Mouse (Mus musculus) cerebellum, adult 9-10 months (tissue): Measurements from ENCODE around the gene Gnai3.

Experiments used
- DNase-seq: peaks from one replicate; pipeline ENCODE4 v3.0.0; 2022

Gnai3 gene

DNA sequence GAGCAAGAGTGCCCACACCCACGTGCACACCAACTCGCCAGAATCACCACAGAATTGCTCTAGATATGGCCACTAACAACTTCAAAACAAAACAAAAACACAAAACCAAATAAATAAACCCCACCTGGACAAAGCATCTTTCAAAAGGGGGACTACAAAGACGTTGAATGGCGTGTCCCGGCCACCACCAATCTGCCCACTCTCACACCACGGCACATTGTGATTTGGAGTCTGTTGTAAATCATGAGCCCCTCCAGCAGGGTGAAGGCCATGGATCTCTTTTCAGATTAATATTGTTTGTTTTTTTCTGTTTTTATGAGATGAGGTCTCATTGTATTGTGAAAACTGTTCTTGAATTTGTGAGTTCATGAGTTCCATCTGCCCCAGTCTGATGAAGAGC lies 43.9 kb downstream of the Gnai3 start:
- DNase-seq: no peak

DNA sequence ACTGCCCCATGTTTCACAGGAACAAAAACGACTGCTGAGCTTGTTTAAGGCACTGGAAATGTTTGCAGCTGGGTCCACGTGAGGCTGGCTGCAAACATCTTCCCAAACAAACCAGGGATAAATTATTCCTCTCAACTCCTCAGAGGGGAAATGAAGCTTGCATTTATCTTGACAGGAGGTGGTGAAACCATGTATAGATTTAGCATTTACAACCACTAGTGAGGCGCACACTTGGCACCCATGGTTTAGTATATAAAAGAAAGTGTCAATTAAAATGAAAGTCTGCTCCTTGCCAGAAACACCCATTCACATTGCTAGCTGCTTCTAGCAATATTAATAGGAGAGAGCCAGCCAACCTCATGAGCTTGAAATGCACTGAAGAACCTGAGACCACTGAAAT lies 44.4 kb downstream of the Gnai3 start:
- no peak for DNase-seq

DNA sequence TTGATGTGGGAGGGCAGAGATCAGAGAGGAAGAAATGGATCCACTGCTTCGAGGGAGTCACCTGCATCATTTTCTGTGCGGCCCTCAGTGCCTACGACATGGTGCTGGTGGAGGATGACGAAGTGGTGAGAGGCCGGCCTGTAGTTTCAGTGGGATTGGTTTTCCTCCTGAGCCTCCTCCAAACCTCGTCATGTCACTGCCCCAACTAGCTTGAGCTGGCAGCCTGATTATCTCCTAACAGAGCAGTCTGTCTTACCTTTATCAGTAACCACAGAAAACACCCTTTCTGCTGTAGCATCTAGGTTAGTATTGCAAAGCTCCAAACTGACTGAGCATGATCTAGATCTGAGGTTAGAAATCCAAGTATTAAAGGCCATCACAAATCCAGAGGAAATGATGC lies 47.6 kb downstream of the Gnai3 start:
- no peak for DNase-seq

DNA sequence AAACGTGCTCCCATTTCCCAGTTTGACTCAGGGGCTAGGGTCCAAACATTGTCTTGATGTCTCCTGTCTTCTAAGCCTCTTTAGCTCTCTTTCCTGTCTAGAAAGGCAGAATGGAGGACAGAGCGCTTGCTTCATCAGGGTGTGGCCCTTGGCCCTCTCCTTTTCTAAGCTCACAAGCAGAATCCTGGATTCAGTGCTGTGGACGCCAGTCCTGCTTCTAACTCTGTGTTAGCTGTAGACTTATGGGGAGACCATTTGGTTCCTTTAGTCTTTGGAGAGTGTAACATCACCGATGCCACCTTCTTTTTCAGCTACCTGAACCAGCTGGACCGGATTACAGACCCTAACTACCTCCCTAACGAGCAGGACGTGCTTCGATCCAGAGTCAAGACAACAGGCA lies 48.3 kb downstream of the Gnai3 start:
- DNase-seq: no peak

DNA sequence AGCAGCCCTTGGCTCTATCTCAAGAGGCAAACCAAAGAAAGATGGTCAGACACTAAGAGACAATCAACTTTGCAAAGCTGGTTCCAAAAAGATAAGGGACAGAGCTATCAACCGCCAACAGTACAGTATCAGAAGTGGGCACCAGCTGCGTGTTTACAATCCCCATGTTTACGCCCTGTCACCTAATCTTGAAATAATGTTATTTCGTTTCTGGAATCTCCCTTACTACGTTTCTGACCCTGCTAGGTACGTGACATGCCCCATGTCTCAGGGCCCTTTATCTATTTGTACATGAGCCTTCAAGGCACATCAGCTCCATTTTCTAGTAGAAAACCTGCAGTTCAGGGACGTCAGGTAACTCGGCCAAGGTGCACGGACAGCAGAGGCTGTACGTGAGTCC lies 49.2 kb downstream of the Gnai3 start:
- DNase-seq: no peak

DNA sequence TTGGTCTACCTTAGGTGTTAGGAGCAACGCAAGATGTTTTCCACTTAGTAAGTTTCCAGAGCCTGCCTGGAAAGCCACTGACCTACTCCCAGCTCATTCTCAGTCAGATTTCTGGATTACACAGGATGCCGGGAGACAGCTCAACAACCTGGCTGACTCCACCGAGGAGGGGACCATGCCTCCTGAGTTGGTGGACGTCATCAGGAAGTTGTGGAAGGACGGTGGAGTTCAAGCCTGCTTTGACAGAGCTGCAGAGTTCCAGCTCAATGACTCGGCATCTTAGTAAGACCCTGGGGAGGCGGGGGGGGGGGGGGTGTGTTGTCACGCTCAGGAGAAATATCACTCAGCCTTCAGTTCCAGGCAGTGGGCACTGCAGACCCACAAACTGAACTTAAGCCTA lies 49.7 kb downstream of the Gnai3 start:
- DNase-seq: no peak

DNA sequence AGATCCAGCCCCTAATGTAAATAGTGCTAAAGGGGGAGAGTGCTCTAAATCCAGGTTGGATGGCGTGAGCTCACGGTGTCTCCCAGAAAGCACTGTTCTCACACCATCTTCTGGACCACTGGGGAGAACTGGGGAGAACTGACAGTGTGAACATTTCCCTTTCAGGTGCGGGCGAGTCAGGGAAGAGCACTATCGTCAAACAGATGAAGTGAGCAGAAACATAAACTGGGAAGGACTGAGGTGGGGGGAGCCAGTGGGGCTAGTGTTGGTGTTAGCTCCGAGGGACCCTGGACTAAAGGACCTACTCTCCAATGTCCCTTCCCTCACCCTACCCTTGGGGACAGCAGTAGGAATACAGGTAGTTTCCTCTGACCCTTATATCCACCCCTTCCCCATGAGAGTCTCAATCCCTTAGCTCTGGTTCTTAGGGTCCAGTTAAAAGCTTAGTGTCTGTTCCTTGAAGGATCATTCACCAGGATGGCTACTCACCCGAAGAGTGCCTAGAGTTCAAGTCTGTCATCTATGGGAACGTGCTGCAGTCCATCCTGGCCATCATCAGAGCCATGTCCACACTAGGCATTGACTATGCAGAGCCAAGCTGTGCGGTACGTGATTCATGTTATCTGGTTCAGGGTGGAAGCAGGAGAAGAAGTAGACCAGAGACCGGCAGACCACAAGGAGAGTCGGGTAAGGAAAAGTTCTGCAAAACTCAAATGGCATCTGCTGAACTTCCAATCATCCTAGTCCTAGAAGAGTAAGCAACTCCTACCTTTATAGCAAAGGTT lies 50.8 kb downstream of the Gnai3 start:
- no peak for DNase-seq

DNA sequence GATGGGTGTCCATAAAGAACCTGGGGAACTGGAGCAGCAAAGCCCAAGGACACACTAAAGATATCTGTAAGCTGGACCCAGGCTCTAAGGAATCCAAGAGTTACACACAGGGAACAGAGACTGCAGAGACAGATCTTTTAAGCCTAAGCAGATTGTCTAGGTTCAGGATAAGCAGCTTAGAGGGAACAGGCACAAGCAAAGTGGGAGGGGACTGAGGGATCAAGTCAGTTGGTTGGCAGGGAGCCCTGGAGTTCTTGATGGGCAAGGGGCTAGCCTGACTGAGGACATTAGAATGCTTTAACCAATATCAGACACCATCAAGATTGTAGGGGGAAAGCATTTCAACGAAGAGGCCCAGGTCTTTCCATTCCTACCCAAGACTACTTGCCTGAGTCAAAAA lies 51.8 kb downstream of the Gnai3 start:
- DNase-seq: no peak

DNA sequence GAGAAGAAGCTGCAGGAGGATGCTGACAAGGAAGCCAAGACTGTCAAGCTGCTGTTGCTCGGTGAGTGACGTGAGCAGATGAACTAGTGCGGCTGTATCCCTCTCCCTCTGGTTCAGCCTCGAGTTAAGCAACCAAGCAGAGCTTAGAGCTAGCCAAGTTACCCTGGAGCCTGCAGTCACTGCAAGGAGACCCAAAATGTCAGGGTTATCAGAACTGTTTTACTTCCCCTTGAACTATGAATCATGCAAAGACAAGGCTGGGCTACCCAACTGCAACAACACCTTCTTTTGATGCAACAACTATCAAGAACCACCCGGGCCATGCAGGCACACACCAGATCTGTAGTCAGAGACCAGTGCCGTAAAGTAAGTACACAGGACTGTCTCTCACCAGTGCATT lies 52.6 kb downstream of the Gnai3 start:
- DNase-seq: no peak

DNA sequence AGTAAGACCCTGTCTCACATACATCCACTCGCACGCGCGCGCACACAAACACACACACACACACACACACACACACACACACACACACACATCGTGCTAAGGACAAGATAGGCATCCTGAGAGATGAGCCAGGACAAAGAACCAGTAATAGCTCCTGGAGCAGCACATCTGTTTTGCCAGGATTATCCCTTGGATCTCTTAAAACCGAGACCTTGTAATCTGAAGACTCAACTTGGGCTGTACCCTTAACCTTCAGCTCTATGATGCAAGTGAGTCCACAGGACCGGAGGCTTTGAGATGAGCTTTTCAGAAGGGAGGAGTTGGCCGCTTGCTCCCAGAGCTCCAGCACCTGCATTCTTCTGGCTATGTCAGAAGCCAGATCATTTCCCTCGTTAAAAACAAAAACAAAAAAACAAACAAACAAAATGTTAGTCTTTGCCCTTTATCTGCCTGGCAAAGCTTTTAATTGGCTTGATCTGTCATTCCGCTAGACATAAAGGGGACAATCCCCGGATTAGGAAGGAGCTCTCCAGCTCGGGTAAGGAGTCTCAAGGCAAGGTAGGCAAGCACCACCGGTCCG lies 53.3 kb downstream of the Gnai3 start, which contains the start of gene Gnat2:
TSS of gene Gnat2 (plus strand) at position 254 of the 580 bp plus-strand sequence.
- no peak for DNase-seq

DNA sequence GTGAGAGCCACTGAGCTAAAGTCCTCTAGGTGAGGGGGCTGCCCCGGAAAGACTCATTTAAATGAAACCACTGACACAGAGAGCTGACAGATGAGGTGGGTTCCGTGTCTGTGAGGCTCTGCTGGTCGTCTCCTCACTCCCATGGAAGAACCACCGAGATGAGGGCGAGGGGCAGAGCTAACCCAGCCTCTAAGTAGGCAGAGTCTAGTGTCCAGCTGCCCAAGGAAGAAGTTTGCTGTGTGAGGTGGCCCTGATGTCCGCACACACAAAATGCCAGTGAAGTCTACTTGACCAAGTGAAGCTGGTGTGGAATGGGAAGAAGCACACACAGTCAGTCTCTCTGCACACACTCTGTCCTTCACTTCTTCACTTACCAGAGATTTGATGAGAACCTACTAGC lies 53.9 kb downstream of the Gnai3 start:
- DNase-seq: no peak

DNA sequence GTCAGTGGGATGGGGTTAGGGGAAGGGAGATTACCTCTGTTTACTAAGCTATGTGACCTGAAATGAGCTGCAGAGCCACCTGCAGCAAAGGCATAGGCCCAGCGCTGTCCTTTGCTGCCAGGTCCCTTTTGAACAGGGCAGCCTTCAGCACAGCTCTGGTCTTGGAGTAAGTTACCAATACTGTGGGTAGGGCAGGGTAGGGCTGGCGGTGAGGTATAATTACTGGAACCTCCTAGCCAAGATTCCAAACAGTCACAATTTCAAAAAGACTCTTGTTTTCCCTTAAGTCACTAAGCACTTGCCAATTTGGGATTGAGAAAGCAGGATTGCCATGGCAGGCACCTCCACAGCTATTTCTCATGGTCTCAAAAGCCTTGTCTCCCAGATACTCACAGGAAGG lies 55.4 kb downstream of the Gnai3 start:
- DNase-seq: no peak

DNA sequence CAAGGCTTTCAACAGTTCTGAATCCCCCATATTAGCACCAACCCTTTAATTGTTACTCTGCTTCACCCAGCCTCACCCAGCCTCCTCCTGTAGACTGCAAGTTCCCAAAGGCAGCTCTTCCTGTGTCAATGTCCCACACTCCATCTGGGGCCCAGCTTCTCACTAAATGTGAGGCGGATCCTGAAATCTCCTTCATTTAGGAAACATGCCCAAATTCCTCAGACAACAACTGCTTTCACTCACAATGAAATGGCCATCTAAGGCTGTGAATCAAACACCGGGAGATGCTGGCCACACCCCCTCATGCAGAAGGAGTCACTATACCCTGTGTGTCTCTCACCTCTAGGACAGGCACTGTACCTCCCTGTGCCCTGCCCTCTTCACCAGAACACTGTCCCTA lies 56.0 kb downstream of the Gnai3 start:
- DNase-seq: no peak

DNA sequence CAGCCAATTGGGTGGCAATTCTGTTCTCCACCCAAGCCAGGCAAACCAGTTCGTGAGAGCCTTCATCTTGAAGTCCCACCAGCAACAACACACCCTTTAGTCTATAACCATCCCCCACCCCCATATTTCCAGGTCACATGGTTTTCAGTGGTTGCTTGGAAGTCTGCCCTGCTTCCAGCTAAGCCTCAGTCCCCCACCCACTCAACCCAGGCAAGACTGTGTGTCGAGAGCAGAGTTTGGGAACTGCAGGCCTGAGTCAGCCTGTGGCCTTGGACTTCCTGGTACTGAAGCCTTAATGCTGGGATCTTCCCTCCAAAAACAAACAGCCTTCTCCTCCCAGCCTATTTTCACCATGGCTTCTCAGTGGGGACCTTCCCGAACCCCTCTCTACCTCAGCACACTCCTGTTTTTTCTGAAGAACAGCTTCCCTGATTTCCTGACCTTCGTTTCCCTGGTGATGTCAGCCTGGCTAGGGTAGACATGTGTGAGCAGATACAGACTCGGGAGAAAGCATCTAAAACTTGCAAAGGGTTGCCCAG lies 57.0 kb downstream of the Gnai3 start:
- no peak for DNase-seq

DNA sequence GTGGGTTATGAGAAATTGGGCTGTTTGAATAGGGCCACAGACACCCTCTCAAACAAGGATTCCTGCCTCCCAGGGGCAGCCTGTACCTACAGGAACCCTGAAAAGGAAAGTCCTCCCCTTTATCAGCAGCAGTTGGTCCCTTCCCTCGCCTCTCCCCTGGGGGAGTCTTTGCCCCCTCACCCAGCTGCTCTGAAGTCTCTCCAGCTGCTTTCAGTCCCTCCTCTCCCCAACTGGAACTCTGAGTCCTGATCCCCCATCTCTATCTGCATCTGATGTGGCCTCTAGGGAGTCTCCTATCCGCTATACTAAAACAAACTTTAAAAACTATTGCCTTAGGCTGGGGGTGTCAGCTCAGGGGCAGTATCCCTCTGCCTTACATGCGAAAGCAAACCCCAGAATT lies 58.6 kb downstream of the Gnai3 start:
- no peak for DNase-seq

DNA sequence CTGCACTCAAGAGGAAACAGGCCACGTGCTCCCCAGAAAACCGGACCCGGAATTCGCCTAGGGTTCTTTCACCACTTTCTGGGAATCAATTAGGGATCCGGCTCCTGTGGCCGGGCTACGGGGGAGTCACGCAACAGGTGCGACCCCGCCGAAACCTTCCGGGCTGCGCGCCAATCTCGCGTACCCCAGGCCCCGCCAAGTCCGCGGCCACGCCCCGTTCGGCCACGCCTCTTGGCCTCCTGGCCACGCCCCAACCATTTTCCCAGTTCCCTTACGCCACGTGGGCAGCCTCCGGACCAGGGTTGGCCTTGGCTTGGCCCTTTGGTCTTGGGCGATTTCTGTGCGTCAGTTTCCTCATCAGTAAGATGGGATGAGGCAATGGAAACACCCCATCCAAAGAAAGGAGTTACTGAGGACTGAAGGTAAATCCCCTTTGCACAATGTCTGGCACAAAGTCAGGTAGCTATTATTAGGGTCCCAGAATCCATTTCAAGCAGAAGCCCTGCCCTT lies 59.4 kb downstream of the Gnai3 start, which contains the start of gene Ampd2:
TSS of gene Ampd2 (minus strand) at position 182 of the 510 bp plus-strand sequence.
- DNase-seq: peak; percentile 71

DNA sequence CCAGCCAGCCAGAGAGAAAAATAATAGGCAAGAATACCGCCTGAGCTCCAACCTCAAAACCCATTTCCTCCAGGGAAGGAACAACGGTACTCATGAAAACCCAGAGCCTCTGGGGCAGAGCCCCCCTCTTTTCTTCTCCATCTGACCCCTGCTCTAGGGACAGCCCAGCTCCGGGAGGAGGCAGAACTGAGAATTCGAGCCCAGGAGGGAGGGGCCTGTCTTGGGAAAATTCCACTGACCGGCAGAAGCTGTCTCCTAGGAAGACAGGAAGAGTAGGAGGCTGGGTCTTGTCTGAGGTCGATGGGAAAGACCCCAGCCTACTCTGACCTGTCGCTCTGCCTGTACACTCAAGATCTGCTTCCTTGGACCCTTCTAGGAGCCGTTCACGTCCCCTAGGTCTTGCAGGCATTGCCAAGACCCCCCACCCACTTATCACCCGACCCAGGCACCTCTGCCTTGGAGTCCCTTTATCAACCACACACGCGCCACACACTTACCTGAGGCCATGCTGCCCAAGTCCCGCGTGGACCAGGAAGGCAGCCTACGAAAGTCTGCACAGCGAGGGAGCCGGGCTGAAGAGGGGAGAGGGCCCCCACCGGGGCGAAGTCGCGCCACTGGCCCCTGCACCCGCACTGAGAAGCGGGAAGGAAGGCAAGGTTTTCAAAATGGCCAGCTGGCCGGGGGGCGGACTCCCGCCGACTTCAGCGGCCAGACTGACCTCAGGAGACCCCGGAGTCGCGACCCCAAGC lies 60.1 kb downstream of the Gnai3 start:
- DNase-seq: peak; percentile 87

DNA sequence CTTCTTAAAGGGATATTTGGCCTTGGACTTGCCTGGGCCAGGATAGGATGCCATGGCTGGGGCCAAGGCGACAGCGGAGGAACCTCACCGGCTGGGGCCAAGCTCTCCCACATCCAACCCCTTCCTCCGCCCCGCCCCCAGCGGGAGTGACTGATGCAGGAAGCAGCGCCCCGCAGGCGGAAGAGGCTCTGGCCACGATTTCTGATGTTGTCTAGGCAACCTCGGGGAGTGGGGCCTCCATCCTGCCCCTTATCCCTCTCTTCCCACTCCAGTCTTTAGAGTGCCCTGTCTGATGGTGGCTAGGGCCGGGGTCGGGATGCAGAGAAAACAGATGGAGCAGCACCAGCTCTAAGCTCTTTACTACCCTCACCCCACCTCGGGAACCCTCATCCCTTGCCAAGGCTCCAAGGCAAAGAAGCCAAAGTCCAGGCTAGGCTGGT lies 60.6 kb downstream of the Gnai3 start:
- DNase-seq: peak; percentile 95

DNA sequence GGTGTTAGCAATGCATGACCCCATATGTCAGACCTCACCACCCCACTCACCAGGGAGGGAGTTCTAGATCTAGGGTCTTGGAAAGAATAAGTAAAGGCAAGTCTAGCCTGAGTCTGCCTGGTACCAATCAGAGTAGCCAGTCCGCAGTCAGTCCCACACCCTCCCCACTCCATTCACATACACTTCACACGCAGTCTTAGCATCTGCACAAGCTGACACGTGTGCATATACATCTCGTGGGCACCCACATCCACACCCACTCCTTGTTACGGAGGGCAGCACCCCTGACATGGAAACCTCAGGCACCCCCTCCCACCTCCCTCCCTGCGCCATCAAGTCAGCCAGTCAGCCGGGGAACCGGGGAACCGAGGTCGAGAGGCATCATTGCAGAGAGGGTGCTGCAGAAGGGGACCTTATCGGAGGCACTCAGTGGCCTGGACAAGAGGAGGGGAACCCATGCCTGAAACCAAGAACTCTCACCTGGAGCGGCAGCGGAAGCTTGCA lies 61.1 kb downstream of the Gnai3 start:
- no peak for DNase-seq

DNA sequence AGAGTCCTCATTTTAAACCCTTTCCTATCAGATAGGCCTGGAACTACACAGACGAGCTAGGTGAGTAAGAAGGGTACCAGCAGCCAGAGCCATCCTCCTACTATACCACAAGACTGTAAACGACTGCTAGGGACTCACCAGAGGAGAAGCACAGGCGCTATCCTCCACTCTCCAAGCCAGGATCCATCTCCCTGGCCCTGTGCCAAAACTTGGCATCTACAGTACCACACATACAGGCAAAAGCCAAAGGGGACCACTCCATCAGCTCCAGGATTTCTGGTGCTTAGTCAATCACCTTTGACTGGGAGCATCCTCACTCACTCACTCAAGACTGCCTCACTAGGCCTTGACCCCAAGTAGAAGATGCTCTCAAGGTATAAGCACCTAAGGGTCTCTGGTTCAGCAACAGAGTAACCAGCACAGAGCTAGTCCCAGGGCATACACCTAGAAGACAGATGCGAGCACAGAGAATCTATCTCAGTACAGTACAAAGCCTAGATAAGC lies 62.0 kb downstream of the Gnai3 start:
- peak; percentile 63 for DNase-seq

DNA sequence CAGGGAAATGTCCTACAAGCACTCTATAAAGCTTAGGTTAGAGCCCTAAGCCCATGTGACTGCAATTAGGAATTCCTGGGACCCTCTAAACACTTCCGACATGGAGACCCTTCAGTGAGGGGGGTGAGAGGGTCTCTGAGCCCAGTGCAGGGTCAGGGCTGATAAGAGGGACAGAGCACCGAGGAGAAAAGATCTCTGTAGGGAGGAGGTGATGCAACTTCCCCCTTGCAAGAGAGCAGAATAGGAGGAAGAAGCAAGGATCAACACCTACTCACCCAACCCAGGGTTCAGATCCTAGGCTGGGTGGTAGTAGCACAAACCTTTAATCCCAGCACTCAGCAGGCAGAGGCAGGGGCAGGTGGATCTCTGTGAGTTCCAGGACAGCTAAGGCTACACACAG lies 62.8 kb downstream of the Gnai3 start:
- no peak for DNase-seq

DNA sequence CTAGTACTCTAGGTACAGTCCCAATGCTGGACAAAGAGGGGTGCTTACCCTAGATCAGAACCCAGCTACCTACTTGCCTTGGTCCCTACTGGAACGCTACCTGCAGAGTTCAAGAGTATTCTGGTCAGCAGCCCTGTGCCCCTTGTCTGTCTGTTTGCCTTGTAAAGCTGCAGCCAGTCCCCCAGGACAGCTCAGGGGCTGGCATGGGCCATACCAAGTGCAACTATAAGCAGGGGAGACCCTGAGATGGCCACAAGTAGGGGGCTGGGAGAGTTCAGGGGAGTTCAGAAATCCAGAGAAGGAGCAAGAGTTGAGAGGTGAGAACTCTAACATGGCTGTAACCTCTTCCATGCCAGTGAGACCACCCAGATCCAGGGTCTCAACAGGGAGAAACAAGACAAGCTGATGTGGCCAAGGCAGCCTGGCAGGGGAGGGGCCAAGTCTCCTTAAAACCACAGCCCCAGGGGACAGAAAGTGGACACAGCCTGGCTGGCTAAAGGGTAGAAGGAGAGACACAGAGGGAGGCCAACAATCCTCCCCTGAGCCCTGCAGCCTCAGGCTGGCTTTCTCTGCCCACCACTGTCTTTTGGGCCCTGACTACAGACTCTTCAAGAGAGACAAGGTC lies 63.6 kb downstream of the Gnai3 start:
- no peak for DNase-seq

DNA sequence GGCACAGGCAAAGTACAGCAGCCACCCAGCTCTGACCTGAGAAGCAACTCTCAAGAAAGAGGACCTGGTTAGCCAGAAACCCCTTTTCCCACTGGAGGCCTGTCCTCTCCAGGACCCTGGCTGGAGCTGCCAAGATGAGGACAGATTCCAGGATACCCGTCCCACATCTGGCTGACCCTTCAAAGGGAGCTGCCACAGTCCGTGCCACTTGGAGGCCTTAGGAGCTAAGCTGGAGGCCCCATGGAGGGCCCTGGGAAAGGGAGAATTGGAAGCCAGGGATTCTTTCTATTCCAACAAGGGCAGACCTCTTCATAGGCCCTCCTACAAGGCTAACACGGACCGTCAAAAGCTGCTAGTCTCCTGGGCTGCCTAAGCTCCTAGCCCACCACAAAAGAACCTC lies 64.3 kb downstream of the Gnai3 start:
- DNase-seq: no peak
